Mouse (Mus musculus): ENCODE results near the gene Cpm. TPM values are rescaled to one million over a fixed set of nuclear protein-coding genes. Genes with fewer than 3 reads are reported as not detected.

Gene Cpm
- polyA plus RNA-seq, 2 experiments from 2014 or later, result 19.3 to 23.3 TPM

- ATAC-seq, result no peak
Observed at GRCm38 (mm10) chr10:117635823-117636589, 6.7 kb downstream of the Cpm start.

- no peak for ATAC-seq
Observed at GRCm38 (mm10) chr10:117637062-117637744, 7.9 kb downstream of the Cpm start.

GRCm38 (mm10) chr10:117637745-117638577, 8.7 kb downstream of the Cpm start:
- no peak for ATAC-seq

- ATAC-seq, result no peak
Observed at GRCm38 (mm10) chr10:117638578-117639220, 9.4 kb downstream of the Cpm start.

- ATAC-seq, result no peak
Observed at GRCm38 (mm10) chr10:117639221-117639599, 9.9 kb downstream of the Cpm start.

- ATAC-seq, result peak; percentile 85
Observed at GRCm38 (mm10) chr10:117639899-117640594, 10.7 kb downstream of the Cpm start.

GRCm38 (mm10) chr10:117640595-117641078, 11.3 kb downstream of the Cpm start:
- no peak for ATAC-seq

GRCm38 (mm10) chr10:117641400-117642200, 12.3 kb downstream of the Cpm start:
- no peak for ATAC-seq

- no peak for ATAC-seq
Observed at GRCm38 (mm10) chr10:117642201-117642450, 12.8 kb downstream of the Cpm start.

GRCm38 (mm10) chr10:117642491-117643262, 13.4 kb downstream of the Cpm start:
- no peak for ATAC-seq

- ATAC-seq, result no peak
Observed at GRCm38 (mm10) chr10:117643302-117643701, 14.0 kb downstream of the Cpm start.

GRCm38 (mm10) chr10:117643711-117644428, 14.6 kb downstream of the Cpm start:
- ATAC-seq, result no peak

GRCm38 (mm10) chr10:117644429-117644748, 15.1 kb downstream of the Cpm start:
- ATAC-seq, result no peak

- no peak for ATAC-seq
Observed at GRCm38 (mm10) chr10:117644828-117645227, 15.5 kb downstream of the Cpm start.

- ATAC-seq, result no peak
Observed at GRCm38 (mm10) chr10:117645487-117645964, 16.2 kb downstream of the Cpm start.

GRCm38 (mm10) chr10:117646482-117647157, 17.3 kb downstream of the Cpm start:
- no peak for ATAC-seq

GRCm38 (mm10) chr10:117647158-117647505, 17.8 kb downstream of the Cpm start:
- no peak for ATAC-seq

GRCm38 (mm10) chr10:117647964-117648472, 18.7 kb downstream of the Cpm start:
- no peak for ATAC-seq

GRCm38 (mm10) chr10:117648643-117649042, 19.3 kb downstream of the Cpm start:
- ATAC-seq, result no peak
